Mouse (Mus musculus): Measurements from ENCODE around the gene Rrbp1.

- no peak for TF ChIP-seq POLR2A (IDR thresholded peaks at IDR 0.05; ENCODE audit: low read depth, low read length)
- no peak for TF ChIP-seq CTCF (IDR thresholded peaks at IDR 0.05; ENCODE audit: extremely low read depth, insufficient read depth, insufficient read length, insufficient replicate concordance)
Observed at GRCm38 (mm10) chr2:143978444-143979147, 32.5 kb downstream of the Rrbp1 start.

Data from spleen, adult 2 months (tissue).